Mouse (Mus musculus) thymus, postnatal 25 days (tissue): Measurements from ENCODE around the gene Idi2.
A peak's percentile ranks its signal among the peaks of the same experiment; 100 is the strongest.
"Not testable (repeated sequence)": the region's sequence is repeated elsewhere in the genome, so short reads cannot be mapped to it uniquely, and the experiment has no call there.

Experiments
- DNase-seq: peaks from one replicate; pipeline ENCODE4 v3.0.0; 2022

The Idi2 gene

GRCm38 (mm10) chr13:8952563-8952962, at the start of gene Idi2:
Idi2 (plus strand) TSS chr13:8952863.
- not testable (repeated sequence) for DNase-seq

DNA sequence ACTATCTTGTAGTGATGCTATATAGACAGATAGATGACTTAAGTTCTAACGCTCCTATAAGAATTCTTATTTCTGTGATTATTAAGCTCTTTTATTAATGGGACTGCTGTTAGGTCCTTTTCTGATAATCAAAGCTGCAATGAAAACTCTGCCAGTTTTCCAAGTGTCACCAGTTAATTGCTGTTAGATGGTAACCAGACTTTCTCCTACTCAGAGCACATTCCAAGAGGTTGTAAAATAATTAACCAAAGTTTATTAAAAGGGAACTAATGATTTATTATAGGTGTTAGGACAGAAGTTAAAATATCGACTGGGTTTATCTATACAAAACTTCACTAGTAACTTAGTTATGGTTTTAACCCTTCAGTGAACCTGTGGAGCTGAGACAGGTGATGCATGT, 46.7 kb upstream of the Idi2 start:
- not testable (repeated sequence) for DNase-seq

DNA sequence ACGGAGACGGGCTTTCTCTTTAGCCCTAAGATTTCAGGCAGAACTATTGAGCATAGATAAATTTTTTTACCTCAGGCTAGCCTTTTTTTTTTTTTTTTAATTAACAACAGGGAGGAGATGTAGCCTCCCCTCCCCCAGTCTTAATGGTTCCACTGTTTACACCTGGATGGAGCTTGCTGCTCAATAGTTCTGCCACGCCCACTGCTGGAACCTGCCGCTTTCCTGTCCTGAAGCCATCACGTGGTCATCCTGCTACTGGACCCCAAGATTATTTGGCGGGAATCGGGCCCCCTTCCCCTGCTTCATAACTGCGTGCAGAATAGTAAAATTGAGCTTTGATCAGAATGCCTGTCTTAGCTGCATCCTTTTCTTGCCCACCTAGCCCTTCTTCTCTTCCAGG, 38.8 kb upstream of the Idi2 start:
- not testable (repeated sequence) for DNase-seq

DNA sequence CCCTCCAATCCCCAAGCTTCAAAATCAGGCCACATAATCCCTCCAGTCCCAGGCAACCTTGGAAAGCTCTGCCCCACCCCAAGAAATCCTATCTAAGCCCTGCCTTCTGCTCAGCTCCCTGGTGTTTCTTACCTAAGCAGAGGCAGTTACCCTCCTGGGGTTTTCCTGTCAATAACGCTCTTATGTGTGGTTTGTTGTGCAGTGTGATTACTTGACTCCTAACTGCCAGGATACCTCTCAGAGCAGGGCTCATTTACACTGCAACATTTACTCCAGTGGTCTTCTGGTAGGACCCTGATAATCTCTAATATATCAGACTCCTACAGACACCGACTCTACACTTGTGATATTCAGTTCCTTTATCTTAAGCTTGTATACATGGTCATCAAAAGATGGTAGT, 19.2 kb upstream of the Idi2 start:
- DNase-seq, result no peak

DNA sequence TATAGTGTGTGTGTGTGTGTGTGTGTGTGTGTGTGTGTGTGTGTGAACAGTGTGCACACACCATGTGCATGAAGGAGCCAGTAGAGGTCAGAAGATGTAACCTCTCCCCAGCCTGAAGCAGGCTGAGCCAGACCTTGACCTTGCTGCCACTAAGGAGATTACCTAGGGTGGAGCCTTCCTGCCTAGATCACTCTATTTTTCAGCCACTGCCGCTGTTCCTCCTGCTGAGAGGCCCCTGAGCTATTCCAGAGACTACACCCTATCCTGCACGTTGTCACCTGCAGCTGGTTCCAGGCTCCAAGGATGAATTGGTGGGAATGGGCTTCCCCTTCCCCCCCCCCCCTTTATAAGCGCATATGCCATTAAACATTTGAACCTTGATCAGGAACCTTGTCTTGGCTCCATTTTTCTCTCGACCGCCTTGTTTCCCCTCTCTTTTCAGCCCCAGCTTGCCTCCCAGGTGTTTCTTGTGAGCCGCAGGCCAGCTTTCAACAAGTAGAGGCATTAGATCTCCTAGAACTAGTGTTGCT, 15.0 kb upstream of the Idi2 start:
- DNase-seq, result not testable (repeated sequence)

DNA sequence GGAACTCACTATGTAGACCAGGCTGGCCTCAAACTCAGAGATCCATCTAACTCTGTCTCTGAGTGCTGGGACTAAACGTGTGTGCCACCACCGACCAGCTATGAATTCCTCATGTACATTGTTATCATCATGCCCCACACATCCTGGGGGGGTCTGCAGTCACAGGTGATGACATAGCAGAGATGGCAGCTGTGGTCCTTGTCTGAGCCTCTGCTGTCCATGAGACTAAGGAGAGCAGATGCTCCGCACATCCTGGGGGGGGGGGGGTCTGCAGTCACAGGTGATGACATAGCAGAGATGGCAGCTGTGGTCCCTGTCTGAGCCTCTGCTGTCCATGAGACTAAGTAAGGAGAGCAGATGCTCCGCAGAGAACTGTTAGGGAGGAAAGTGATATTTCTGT, 11.6 kb upstream of the Idi2 start:
- not testable (repeated sequence) for DNase-seq

GRCm38 (mm10) chr13:8941701-8942100, 11.0 kb upstream of the Idi2 start:
- DNase-seq, result not testable (repeated sequence)

GRCm38 (mm10) chr13:8943828-8944227, 8.8 kb upstream of the Idi2 start:
- not testable (repeated sequence) for DNase-seq

DNA sequence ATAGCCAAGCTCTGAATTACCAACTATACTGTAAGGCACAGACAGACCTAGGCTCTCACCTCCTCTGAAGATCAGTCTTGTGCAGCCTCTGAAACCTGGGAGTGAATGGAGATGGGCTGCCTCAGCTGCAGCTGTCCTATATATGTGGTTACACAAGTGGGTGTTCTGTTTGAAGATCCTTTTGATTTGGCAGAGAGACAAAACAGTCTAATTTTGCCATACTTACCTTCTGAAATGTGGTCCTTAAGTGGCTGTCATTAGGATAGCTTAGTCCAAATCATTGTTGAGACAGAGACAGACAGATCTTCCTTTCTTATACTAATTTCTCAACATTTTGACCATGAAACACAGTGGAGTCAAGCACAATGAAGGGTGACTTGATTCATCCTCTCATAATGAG, 4.5 kb upstream of the Idi2 start, which contains the start of gene Gm9745:
Gm9745 (minus strand) TSS at position 101 of the 400 bp plus-strand sequence.
- not testable (repeated sequence) for DNase-seq

- DNase-seq, result not testable (repeated sequence)
These were observed 2.5 kb downstream of the Idi2 start for GRCm38 (mm10) chr13:8955127-8955526.

GRCm38 (mm10) chr13:8956873-8957272, 4.2 kb downstream of the Idi2 start:
- not testable (repeated sequence) for DNase-seq

DNA sequence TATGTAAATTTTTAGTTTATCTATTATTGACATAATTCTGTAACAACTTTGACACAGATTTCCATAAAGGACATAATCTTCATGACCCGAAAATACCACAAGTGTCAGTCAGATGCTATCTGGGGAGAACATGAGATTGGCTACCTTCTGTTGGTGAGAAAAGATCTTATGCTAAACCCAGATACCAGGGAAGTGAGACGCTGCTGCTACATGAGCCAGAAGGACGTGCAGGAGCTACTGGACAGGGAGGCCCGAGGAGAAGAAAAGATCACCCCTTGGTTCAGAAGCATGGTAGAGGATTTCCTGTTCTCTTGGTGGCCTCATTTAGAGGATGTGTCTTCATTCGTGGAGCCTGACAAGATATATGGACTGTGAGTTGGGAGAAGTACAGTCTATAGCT, 6.4 kb downstream of the Idi2 start:
- DNase-seq, result not testable (repeated sequence)

DNA sequence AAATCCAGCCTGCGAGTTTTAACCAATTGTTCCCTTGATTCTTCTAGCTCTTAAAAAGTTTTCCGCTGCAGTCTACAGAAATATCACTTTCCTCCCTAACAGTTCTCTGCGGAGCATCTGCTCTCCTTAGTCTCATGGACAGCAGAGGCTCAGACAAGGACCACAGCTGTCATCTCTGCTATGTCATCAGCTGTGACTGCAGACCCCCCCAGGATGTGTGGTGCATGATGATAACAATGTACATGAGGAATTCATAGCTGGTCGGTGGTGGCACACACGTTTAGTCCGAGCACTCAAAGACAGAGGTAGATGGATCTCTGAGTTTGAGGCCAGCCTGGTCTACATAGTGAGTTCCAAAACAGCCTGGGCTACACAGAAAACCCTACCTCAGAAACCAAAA, 6.9 kb downstream of the Idi2 start:
- not testable (repeated sequence) for DNase-seq

DNA sequence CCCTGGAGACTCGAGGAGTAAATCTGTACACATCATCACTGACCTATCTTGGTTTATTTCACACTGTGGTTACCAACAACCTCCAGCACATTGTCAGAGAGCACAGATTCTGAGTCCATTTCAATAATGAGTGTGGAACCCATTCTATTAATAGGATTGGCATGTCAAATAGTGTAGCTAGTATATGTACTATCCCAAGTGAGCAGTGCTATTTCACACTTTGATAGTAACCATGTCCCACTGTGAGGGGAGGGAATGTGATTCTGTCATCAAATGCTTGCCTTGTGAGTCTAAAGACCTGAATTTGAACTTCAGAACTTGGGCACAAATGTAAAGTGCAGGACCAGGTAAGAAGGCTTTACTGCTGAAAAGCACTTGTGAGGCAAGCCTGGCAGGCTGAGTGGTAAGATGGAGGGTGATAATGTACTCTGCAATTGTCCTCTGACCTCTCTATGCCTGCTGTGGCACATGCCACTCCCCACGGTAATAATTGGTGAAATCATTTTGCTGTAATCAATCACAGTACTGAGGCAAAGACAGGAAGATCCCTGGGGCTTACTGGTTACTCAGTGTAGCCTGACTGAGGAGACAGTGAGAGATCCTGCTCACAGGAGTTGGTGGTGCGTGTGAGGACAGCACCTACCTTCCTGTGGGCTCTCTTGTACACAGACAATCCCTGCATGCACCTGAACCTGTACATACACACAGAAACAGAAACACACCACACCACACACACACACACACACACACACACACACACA, 8.6 kb downstream of the Idi2 start:
- DNase-seq, result not testable (repeated sequence)

- not testable (repeated sequence) for DNase-seq
These were observed 9.6 kb downstream of the Idi2 start for GRCm38 (mm10) chr13:8962266-8962665.

DNA sequence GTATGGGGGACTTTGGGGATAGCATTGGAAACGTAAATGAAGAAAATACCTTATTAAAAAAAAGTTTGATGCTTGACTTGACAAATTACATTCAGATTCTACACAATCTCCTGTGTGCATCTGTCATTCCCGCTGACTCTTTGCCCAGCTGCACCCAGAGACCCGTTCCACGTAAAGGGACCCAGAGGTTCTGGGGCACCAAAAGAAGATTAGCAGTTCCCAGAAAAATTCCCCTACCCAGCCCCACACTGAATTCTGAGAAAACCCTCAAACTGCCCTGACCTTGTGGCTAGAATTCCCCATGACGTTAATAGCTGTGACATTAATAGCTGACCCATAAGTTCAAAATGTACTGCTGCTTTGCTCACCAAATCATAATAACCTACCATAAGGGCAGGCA, 12.6 kb downstream of the Idi2 start:
- no peak for DNase-seq

GRCm38 (mm10) chr13:8967742-8968141, 15.1 kb downstream of the Idi2 start:
- no peak for DNase-seq

DNA sequence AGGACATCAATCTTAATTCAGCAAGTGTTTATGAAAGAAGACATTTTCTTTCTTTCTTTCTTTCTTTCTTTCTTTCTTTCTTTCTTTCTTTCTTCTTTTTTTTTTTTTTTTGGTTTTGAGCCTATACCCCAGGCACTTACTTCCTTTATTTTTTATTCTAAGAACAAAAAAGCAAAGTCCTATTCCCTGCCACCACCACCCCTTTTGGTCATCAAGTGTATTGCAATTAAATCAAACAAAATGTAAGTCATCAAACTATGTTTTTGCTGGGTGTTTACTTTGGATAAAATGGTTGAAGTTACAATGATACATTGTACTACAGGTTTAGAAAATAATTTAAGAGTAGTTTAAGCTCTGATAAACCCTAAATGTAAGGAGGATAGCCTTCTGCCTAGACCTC, 19.7 kb downstream of the Idi2 start:
- no peak for DNase-seq

DNA sequence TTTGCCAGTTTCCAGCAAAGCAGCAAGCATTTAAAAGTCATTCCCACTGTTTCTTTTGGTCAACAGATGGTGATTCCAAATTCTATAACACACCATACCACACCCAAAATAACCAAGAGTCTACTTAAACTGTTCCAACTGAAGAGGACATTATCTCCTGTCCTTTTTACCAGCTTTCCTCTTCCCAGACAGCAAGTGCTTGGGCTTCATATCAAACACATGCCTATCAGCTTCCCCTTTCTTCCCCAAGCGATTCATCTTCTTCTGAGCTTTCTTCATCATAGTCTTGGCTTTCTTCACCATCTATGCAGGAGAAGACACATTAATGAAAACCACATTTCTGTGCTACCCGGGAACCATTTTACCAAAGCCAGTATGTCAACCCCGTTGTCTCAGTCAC, 20.3 kb downstream of the Idi2 start:
- DNase-seq, result no peak

DNA sequence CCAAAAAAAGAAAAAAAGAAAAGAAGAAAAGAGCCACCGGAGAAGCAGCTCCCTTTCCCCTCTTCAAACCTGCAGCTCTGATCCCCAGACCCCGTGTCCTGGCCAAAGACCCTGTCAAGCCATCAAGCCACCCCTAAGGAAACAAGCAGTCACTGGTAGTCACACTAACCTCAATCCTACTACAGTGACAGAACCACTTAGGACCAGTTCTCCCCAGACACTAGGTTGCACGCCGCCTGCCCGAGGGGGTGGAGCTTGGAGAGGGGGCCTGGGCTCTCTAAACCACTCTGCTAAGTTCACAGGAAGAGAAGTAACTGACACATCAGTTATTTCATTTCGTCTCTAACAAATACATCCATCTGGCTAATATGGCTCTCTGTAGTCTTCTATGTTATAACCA, 39.6 kb downstream of the Idi2 start:
- no peak for DNase-seq

- DNase-seq, result no peak
These were observed 42.7 kb downstream of the Idi2 start for GRCm38 (mm10) chr13:8995159-8995989.

GRCm38 (mm10) chr13:8995990-8996786, 43.5 kb downstream of the Idi2 start, which contains the start of gene Gtpbp4:
Gtpbp4 (minus strand) TSS chr13:8996083.
- peak; percentile 94 for DNase-seq

- DNase-seq, result not testable (repeated sequence)
These were observed 44.6 kb downstream of the Idi2 start for GRCm38 (mm10) chr13:8997221-8997620.
